Mouse (Mus musculus): ENCODE data around the gene Smarcd3.

- TF ChIP-seq CTCF (IDR thresholded peaks at IDR 0.05; ENCODE audit: control insufficient read depth, insufficient read depth, insufficient replicate concordance, low read depth, low read length), result no peak
- no peak for TF ChIP-seq POLR2A (IDR thresholded peaks at IDR 0.05; ENCODE audit: control insufficient read depth, low read depth, low read length)
Measured at GRCm38 (mm10) chr5:24556709-24557108, 67.5 kb downstream of the Smarcd3 start, which contains the start of gene 4931409K22Rik.

Data from testis, adult 2 months (tissue).